ENCODE assay signal across 9 mouse cellular contexts in the genomic region with DNA sequence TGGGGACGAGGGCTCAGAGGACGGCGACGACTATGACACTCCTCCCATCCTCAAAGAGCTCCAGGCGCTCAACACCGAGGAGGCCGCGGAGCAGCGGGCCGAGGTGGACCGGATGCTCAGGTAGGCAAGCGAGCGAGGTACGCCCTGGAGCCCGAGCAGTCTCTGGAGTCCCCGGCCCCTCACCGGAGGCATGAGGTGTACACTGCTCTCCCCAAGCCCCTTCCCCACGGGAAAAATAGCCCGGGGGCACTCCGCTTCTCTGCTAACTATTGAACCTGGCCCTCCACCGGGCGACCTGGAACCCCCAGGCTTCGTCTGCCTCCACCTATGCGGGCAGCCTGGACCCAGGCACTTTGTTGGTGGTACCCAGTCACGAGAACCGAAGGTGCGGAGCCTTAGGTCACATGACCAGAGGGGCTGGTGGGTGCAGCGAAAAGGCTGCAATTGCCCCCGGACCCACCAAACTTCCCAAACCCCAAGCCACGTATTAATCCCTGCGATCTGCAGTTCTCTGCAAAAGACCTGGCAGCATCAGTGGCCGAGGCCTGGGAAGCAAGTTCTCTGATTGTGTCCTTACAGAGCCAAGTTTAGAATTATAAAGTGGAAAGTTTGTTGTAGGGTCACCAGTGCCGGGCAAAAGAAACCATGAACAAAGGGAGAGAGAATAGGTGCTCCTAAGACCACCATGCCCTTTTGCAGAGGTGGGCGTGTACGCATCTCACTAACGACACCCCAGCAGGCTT. TPM values are rescaled to one million over a fixed set of nuclear protein-coding genes. Genes with fewer than 3 reads are reported as not detected.
DNase-seq lines count a peak whose midpoint lies in the region; ATAC-seq and TF ChIP-seq lines count a peak whose summit lies in the region.
"Had no signal": no experiment of that assay in that cellular context is flagged by ENCODE, and none has a peak within 500 bp of the region (broad histone marks: within the 10 kb centered on the region; RNA-seq: fewer than 3 reads in every experiment).

No protein-coding gene starts in this region.

- peak overlapping the region; percentile 31 for H3K4me2 ChIP-seq in intestine, embryonic 14.5 days (ENCODE audit: low read length)
- H3K4me2 ChIP-seq in lung, embryonic 16.5 days (ENCODE audit: low read depth, low read length) = peak overlapping the region; percentile 54

- H3K79me2 ChIP-seq in MEL (ENCODE audit: control insufficient read depth, insufficient read depth, low read length, poor library complexity) = no peaks in the 10 kb centered on the region

- TF ChIP-seq RAD21 in MEL (IDR thresholded peaks at IDR 0.05; ENCODE audit: low read depth, low read length) = no peak

- H3K27ac ChIP-seq in MEL (ENCODE audit: control insufficient read depth, low read depth, low read length) = no peak overlapping the region
- peak overlapping the region; percentile 77 for H3K27ac ChIP-seq in intestine, embryonic 14.5 days (ENCODE audit: low read depth)
- H3K27ac ChIP-seq in lung, embryonic 16.5 days (ENCODE audit: low read length) = peak overlapping the region; percentile 91

- TF ChIP-seq EP300 in MEL (IDR thresholded peaks at IDR 0.05; ENCODE audit: low read depth in 1 of 2, low read length in 2 of 2) = no peak

- no peaks in the 10 kb centered on the region for H3K9me3 ChIP-seq in MEL (replicated peaks; ENCODE audit: insufficient read depth, low read length)
- no peaks in the 10 kb centered on the region for H3K9me3 ChIP-seq in intestine, embryonic 14.5 days (ENCODE audit: control insufficient read depth, low read length)
- no peaks in the 10 kb centered on the region for H3K9me3 ChIP-seq in lung, embryonic 16.5 days (ENCODE audit: control insufficient read depth, low read length)
- H3K9me3 ChIP-seq: G1E had no signal

- H3K9ac ChIP-seq in MEL (ENCODE audit: control insufficient read depth, low read depth, low read length, poor library complexity, severe bottlenecking) = no peak overlapping the region
- H3K9ac ChIP-seq in intestine, embryonic 14.5 days (ENCODE audit: low read length) = peak overlapping the region; percentile 40
- H3K9ac ChIP-seq in lung, embryonic 16.5 days (ENCODE audit: low read length) = peak overlapping the region; percentile 80

- TF ChIP-seq CTCF in MEL (IDR thresholded peaks at IDR 0.05 in 2 of 3, conservative IDR thresholded peaks at IDR 0.05 in 1 of 3; ENCODE audit: control insufficient read depth in 1 of 3, insufficient read depth in 1 of 3, low read depth in 2 of 3, low read length in 3 of 3, poor library complexity in 1 of 3, severe bottlenecking in 1 of 3) = no peak

- no peak for TF ChIP-seq POLR2A in MEL (IDR thresholded peaks at IDR 0.05; ENCODE audit: control insufficient read depth in 1 of 2, insufficient read depth in 1 of 2, low read depth in 1 of 2, low read length in 2 of 2, poor library complexity in 1 of 2)

- under 1% methylated on average over 36 of the region's 36 CpGs for WGBS in intestine, embryonic 14.5 days
- under 1% methylated on average over 36 of the region's 36 CpGs for WGBS in lung, embryonic 16.5 days

- no peak overlapping the region for H3K4me3 ChIP-seq in MEL (ENCODE audit: control insufficient read depth in 1 of 2, insufficient read depth in 1 of 2, low read depth in 2 of 2, low read length in 2 of 2)
- peak overlapping the region; percentile 37 for H3K4me3 ChIP-seq in intestine, embryonic 14.5 days (ENCODE audit: low read depth, low read length)
- H3K4me3 ChIP-seq in lung, embryonic 16.5 days (ENCODE audit: low read length) = peak overlapping the region; percentile 58

- H3K4me1 ChIP-seq in MEL (ENCODE audit: control insufficient read depth in 1 of 2, insufficient read depth in 2 of 2, low read length in 2 of 2) = no peaks in the 10 kb centered on the region
- 0 out of 2 replicates have a peak, but pooled peaks cover 2% of the 10 kb centered on the region for H3K4me1 ChIP-seq in intestine, embryonic 14.5 days (replicated peaks; ENCODE audit: control insufficient read depth, insufficient read depth, low read length)
- no peaks in the 10 kb centered on the region for H3K4me1 ChIP-seq in lung, embryonic 16.5 days (replicated peaks; ENCODE audit: control insufficient read depth, insufficient read depth, low read length)

- 0 out of 2 replicates have a peak, but pooled peaks have one; percentile 29 for ATAC-seq in intestine, embryonic 14.5 days (replicated peaks; ENCODE audit: low FRiP score, low TSS enrichment, low read depth)
- ATAC-seq in lung, embryonic 16.5 days (ENCODE audit: low read depth) = peak; percentile 23; the same call in 1 of the 2 replicates

- H3K27me3 ChIP-seq in MEL (ENCODE audit: control insufficient read depth in 1 of 2, insufficient read depth in 2 of 2, low read length in 2 of 2) = peaks cover 11 to 17% of the 10 kb centered on the region in 2 experiments
- peaks cover 76% of the 10 kb centered on the region for H3K27me3 ChIP-seq in intestine, embryonic 14.5 days (replicated peaks; ENCODE audit: control insufficient read depth, insufficient read depth, low read length)
- H3K27me3 ChIP-seq in lung, embryonic 16.5 days (ENCODE audit: control insufficient read depth, insufficient read depth, low read depth, low read length) = peaks cover 39% of the 10 kb centered on the region

- H3K36me3 ChIP-seq in MEL (ENCODE audit: control insufficient read depth in 1 of 2, insufficient read depth in 2 of 2, low read length in 2 of 2) = no peaks in the 10 kb centered on the region
- no peaks in the 10 kb centered on the region for H3K36me3 ChIP-seq in intestine, embryonic 14.5 days (ENCODE audit: control insufficient read depth, insufficient read depth, low read length)
- no peaks in the 10 kb centered on the region for H3K36me3 ChIP-seq in lung, embryonic 16.5 days (ENCODE audit: control insufficient read depth, insufficient read depth, low read length)
- H3K36me3 ChIP-seq: G1E had no signal

- DNase-seq in heart, adult 11 months = peak; percentile 84
- DNase-seq in heart, adult 8-10 months (ENCODE audit: low spot score) = no peak
- DNase-seq in MEL (ENCODE audit: low read depth, low spot score) = no peak
- peak; percentile 76 for DNase-seq in intestine, embryonic 14.5 days (ENCODE audit: low spot score)
- DNase-seq in frontal cortex, postnatal 10 days (ENCODE audit: low spot score in 2 of 2) = no peak
- DNase-seq in urinary bladder, postnatal 25 days (ENCODE audit: low spot score) = no peak
- no peak for DNase-seq in thymus, postnatal 14 days

TF ChIP-seq in MEL, 35 proteins besides CTCF, POLR2A, EP300 and RAD21:
- TF ChIP-seq CHD2 (IDR thresholded peaks at IDR 0.05; ENCODE audit: low read length) (no peak), USF1 (IDR thresholded peaks at IDR 0.05; ENCODE audit: low read depth, low read length) (0 out of 2 replicates have a peak, but pooled peaks have one; percentile 18)
TF ChIP-seq in MEL: peak in this region for 1.

RNA-seq across cellular contexts. Expression of a gene that starts 1.6 kb away (rescaled TPM):
- total RNA-seq in heart, adult 8-10 months (2022) = not detected
- not detected in 2 replicates for total RNA-seq in MEL (2012; rRNA removed)
- polyA plus RNA-seq in MEL (2012; ENCODE audit: insufficient read depth in 1 of 2, insufficient read length in 2 of 2, low read depth in 1 of 2, low replicate concordance in 2 of 2, missing spikeins in 1 of 2) = not detected
- 11.5 and 15.1 TPM in 2 replicates for polyA plus RNA-seq in intestine, embryonic 14.5 days (2014; fragmentation: Nextera tagmentation; extraction: Ambion mirVana)
- polyA plus RNA-seq in lung, embryonic 16.5 days (2015; fragmentation: Nextera tagmentation; extraction: Ambion mirVana) = 9.1 and 11.7 TPM in 2 replicates
- polyA plus RNA-seq: G1E had no signal

Comparison
In these comparisons a context has a peak if more than half of its experiments do, and no peak if none do; other contexts are left out.
1. DNase-seq: peak in heart, adult 11 months (single experiment) and intestine, embryonic 14.5 days (single experiment); none in heart, adult 8-10 months (single experiment), MEL (single experiment), frontal cortex, postnatal 10 days (0 of 2), urinary bladder, postnatal 25 days (single experiment) and thymus, postnatal 14 days (single experiment).
2. H3K4me3 ChIP-seq: peak in intestine, embryonic 14.5 days (single experiment) and lung, embryonic 16.5 days (single experiment); none in MEL (0 of 2).
3. RNA of a gene that starts 1.6 kb away (polyA plus RNA-seq): 11.5 to 15.1 TPM in intestine, embryonic 14.5 days and 9.1 to 11.7 TPM in lung, embryonic 16.5 days; not detected in MEL; every median in the first group is over 10 times any median in the second.